Mouse (Mus musculus): ENCODE results near the gene Akr7a5. TPM values are rescaled to one million over a fixed set of nuclear protein-coding genes. Genes with fewer than 3 reads are reported as not detected.
A peak's percentile ranks its signal among the peaks of the same experiment; 100 is the strongest.

Akr7a5 gene
- polyA plus RNA-seq, 2 experiments: 8.3 to 28.4 TPM

- H3K36me3 ChIP-seq (replicated peaks; ENCODE audit: control insufficient read depth, insufficient read depth, low read depth): no peaks in the 10 kb centered on the region
- whole genome bisulfite sequencing (ENCODE audit: insufficient replicate concordance): 15% methylated on average over 24 of the region's 24 CpGs
- ATAC-seq (ENCODE audit: insufficient read depth) (peak; percentile 66), DNase-seq (ENCODE audit: low read depth in 3 of 3, low spot score in 3 of 3) (peak; percentile 85 to 89 (median 85))
- H3K4me3 ChIP-seq (ENCODE audit: insufficient read depth in 1 of 2, low read depth in 2 of 2, low read length in 2 of 2): peak overlapping the region; percentile 64 to 73
- peak overlapping the region; percentile 76 for H3K9ac ChIP-seq (replicated peaks)
- H3K27ac ChIP-seq: peak overlapping the region; percentile 89
- TF ChIP-seq EP300 (IDR thresholded peaks at IDR 0.05; ENCODE audit: low read depth): no peak
- TF ChIP-seq CTCF (IDR thresholded peaks at IDR 0.05; ENCODE audit: low read depth): peak; percentile 98
- no peaks in the 10 kb centered on the region for H3K9me3 ChIP-seq (ENCODE audit: control insufficient read depth, low read length)
- H3K27me3 ChIP-seq (ENCODE audit: control insufficient read depth, insufficient read depth, low read length): no peaks in the 10 kb centered on the region
- peaks cover 20 to 31% of the 10 kb centered on the region in 2 experiments for H3K4me1 ChIP-seq (replicated peaks; ENCODE audit: control insufficient read depth in 2 of 2, insufficient read depth in 2 of 2, low read length in 1 of 2)
- peak overlapping the region; percentile 89 for H3K4me2 ChIP-seq (ENCODE audit: low read depth)
Observed at GRCm38 (mm10) chr4:139336822-139337483, 26.4 kb downstream of the Akr7a5 start.

- no peaks in the 10 kb centered on the region for H3K27me3 ChIP-seq (ENCODE audit: control insufficient read depth, insufficient read depth, low read length)
- 50% methylated on average over 33 of the region's 33 CpGs for WGBS (ENCODE audit: insufficient replicate concordance)
- TF ChIP-seq CTCF (IDR thresholded peaks at IDR 0.05; ENCODE audit: low read depth): no peak
- no peak for TF ChIP-seq EP300 (IDR thresholded peaks at IDR 0.05; ENCODE audit: low read depth)
- peak overlapping the region; percentile 44 for H3K4me2 ChIP-seq (ENCODE audit: low read depth)
- DNase-seq (ENCODE audit: low read depth in 3 of 3, low spot score in 3 of 3) (no peak), ATAC-seq (ENCODE audit: insufficient read depth) (no peak)
- H3K4me3 ChIP-seq (ENCODE audit: insufficient read depth in 1 of 2, low read depth in 2 of 2, low read length in 2 of 2): no peak overlapping the region
- no peaks in the 10 kb centered on the region for H3K36me3 ChIP-seq (replicated peaks; ENCODE audit: control insufficient read depth, insufficient read depth, low read depth)
- no peaks in the 10 kb centered on the region for H3K9me3 ChIP-seq (ENCODE audit: control insufficient read depth, low read length)
- peaks cover 20 to 32% of the 10 kb centered on the region in 2 experiments for H3K4me1 ChIP-seq (replicated peaks; ENCODE audit: control insufficient read depth in 2 of 2, insufficient read depth in 2 of 2, low read length in 1 of 2)
- no peak overlapping the region for H3K27ac ChIP-seq
- no peak overlapping the region for H3K9ac ChIP-seq (replicated peaks)
Observed at GRCm38 (mm10) chr4:139338145-139338544, 27.6 kb downstream of the Akr7a5 start.

- no peak for ATAC-seq (ENCODE audit: insufficient read depth)
- H3K9ac ChIP-seq (replicated peaks): no peak overlapping the region
- WGBS (ENCODE audit: insufficient replicate concordance): 47% methylated on average over 4 of the region's 4 CpGs
Observed at GRCm38 (mm10) chr4:139340835-139341234, 30.3 kb downstream of the Akr7a5 start.

GRCm38 (mm10) chr4:139341556-139342233 lies 31.2 kb downstream of the Akr7a5 start:
- Histone ChIP-seq H3K4me3 (ENCODE audit: insufficient read depth in 1 of 2, low read depth in 2 of 2, low read length in 2 of 2) (no peak overlapping the region), H3K27ac (no peak overlapping the region), H3K4me1 (replicated peaks; ENCODE audit: control insufficient read depth in 2 of 2, insufficient read depth in 2 of 2, low read length in 1 of 2) (peaks cover 0 to 9% of the 10 kb centered on the region in 2 experiments; a peak in 2 of 4 replicates), H3K4me2 (ENCODE audit: low read depth) (no peak overlapping the region), H3K9ac (replicated peaks) (no peak overlapping the region), H3K36me3 (replicated peaks; ENCODE audit: control insufficient read depth, insufficient read depth, low read depth) (peaks cover 9% of the 10 kb centered on the region), H3K9me3 (ENCODE audit: control insufficient read depth, low read length) (no peaks in the 10 kb centered on the region), H3K27me3 (ENCODE audit: control insufficient read depth, insufficient read depth, low read length) (no peaks in the 10 kb centered on the region)
- TF ChIP-seq CTCF (IDR thresholded peaks at IDR 0.05; ENCODE audit: low read depth) (no peak), EP300 (IDR thresholded peaks at IDR 0.05; ENCODE audit: low read depth) (no peak)
- ATAC-seq (ENCODE audit: insufficient read depth) (no peak), DNase-seq (ENCODE audit: low read depth in 3 of 3, low spot score in 3 of 3) (no peak)
- 70% methylated on average over 7 of the region's 7 CpGs for WGBS (ENCODE audit: insufficient replicate concordance)

More at GRCm38 (mm10) chr4:139340835-139341234, 30.3 kb downstream of the Akr7a5 start:
- 0 out of 2 replicates have a peak, but pooled peaks cover 3% of the 10 kb centered on the region for H3K36me3 ChIP-seq (replicated peaks; ENCODE audit: control insufficient read depth, insufficient read depth, low read depth)
- no peak for TF ChIP-seq CTCF (IDR thresholded peaks at IDR 0.05; ENCODE audit: low read depth)
- TF ChIP-seq EP300 (IDR thresholded peaks at IDR 0.05; ENCODE audit: low read depth): no peak
- no peak for DNase-seq (ENCODE audit: low read depth in 3 of 3, low spot score in 3 of 3)
- no peak overlapping the region for H3K4me3 ChIP-seq (ENCODE audit: insufficient read depth in 1 of 2, low read depth in 2 of 2, low read length in 2 of 2)
- H3K27ac ChIP-seq: no peak overlapping the region
- H3K4me1 ChIP-seq (replicated peaks; ENCODE audit: control insufficient read depth in 2 of 2, insufficient read depth in 2 of 2, low read length in 1 of 2): peaks cover under 1 to 16% of the 10 kb centered on the region in 2 experiments; a peak in 3 of 4 replicates
- H3K9me3 ChIP-seq (ENCODE audit: control insufficient read depth, low read length): no peaks in the 10 kb centered on the region
- no peaks in the 10 kb centered on the region for H3K27me3 ChIP-seq (ENCODE audit: control insufficient read depth, insufficient read depth, low read length)
- H3K4me2 ChIP-seq (ENCODE audit: low read depth): no peak overlapping the region

- no peaks in the 10 kb centered on the region for H3K27me3 ChIP-seq (ENCODE audit: control insufficient read depth, insufficient read depth, low read length)
- no peak overlapping the region for H3K27ac ChIP-seq
- peaks cover 0 to 2% of the 10 kb centered on the region in 2 experiments; a peak in 1 of 4 replicates for H3K4me1 ChIP-seq (replicated peaks; ENCODE audit: control insufficient read depth in 2 of 2, insufficient read depth in 2 of 2, low read length in 1 of 2)
- TF ChIP-seq EP300 (IDR thresholded peaks at IDR 0.05; ENCODE audit: low read depth) (no peak), CTCF (IDR thresholded peaks at IDR 0.05; ENCODE audit: low read depth) (no peak)
- no peak for DNase-seq (ENCODE audit: low read depth in 3 of 3, low spot score in 3 of 3)
- no peaks in the 10 kb centered on the region for H3K9me3 ChIP-seq (ENCODE audit: control insufficient read depth, low read length)
- H3K9ac ChIP-seq (replicated peaks): no peak overlapping the region
- no peak overlapping the region for H3K4me2 ChIP-seq (ENCODE audit: low read depth)
- no peak for ATAC-seq (ENCODE audit: insufficient read depth)
- H3K36me3 ChIP-seq (replicated peaks; ENCODE audit: control insufficient read depth, insufficient read depth, low read depth): peaks cover 24% of the 10 kb centered on the region
- 68% methylated on average over 5 of the region's 5 CpGs for WGBS (ENCODE audit: insufficient replicate concordance)
- H3K4me3 ChIP-seq (ENCODE audit: insufficient read depth in 1 of 2, low read depth in 2 of 2, low read length in 2 of 2): no peak overlapping the region
Observed at GRCm38 (mm10) chr4:139343718-139344117, 33.2 kb downstream of the Akr7a5 start.
